Mouse (Mus musculus) urinary bladder, postnatal 14 days (tissue): Measurements from ENCODE around the gene Cmtr1.
A peak's percentile ranks its signal among the peaks of the same experiment; 100 is the strongest.
"Not testable (repeated sequence)": the region's sequence is repeated elsewhere in the genome, so short reads cannot be mapped to it uniquely, and the experiment has no call there.

Source experiments
- DNase-seq: peaks from one replicate; pipeline ENCODE4 v3.0.0; 2021; ENCODE audit warnings: low spot score

Cmtr1 gene

GRCm38 (mm10) chr17:29660076-29660761 lies at the start of gene Cmtr1:
Cmtr1 (plus strand) TSS chr17:29660595.
- DNase-seq = peak; percentile 97

DNA sequence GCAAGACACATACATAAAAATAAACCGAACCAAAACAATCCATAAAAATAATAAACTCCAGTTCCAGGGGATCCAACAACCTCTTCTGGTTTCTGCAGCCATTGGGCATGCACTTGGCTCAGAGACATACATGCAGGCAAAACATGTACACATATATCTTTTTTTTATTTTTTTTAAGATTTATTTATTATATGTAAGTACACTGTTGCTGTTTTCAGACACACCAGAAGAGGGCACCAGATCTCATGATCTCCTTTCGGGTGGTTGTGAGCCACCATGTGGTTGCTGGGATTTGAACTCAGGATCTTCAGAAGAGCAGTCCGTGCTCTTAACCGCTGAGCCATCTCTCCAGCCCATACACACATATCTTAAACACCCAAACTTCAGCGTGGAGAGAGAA lies 46.9 kb upstream of the Cmtr1 start:
- DNase-seq = not testable (repeated sequence)

DNA sequence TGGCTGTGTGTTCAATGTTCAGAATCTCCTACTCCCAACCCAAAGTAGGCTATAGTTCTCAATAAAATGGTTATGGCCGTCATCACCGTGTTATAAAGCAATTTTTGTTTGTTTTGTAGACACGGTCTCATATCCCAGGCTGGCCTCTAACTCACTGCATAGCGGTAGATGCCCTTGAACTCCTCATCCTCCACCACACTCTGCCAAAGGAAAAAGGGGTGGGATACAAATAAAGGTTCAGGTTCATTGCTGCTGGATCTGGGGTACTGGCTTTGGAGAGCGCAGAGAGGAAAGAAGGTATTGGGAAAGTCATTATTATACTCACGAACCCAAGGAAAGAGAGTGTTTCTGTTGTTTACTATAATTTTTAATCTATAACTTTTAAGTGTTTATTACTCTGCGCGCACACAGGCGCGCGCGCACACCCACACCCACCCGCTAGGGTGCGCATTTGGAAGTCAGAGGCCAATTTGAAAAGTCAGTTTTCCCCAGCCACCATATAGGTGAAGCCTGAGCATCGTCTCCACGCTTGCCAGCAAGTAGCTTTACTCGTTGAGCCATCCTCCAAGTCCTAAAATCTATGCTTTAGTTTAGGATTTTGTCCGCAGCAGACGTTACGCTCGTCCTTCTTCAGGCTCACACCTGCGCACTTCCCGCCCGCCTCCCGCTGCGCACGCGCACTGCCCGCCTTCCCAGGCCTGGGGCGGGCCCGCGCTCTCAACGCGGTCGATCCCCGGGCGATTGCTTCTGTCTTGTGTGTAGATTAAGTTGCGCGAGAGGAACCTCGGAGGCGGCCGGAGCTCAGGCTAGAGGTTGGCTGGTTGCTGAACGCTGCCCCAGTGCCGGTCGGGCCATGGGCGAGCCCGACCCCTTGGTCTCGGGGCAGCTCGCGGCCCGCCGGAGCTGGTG lies 46.0 kb upstream of the Cmtr1 start, which contains the start of the genes Rnf8 and Gm28043:
TSS of gene Rnf8 (plus strand) at position 676 of the 909 bp plus-strand sequence.
TSS of gene Gm28043 (plus strand) at position 762 of the 909 bp plus-strand sequence.
- DNase-seq = peak; percentile 95

GRCm38 (mm10) chr17:29615024-29615551 lies 45.3 kb upstream of the Cmtr1 start:
- DNase-seq = no peak

GRCm38 (mm10) chr17:29615616-29616015 lies 44.8 kb upstream of the Cmtr1 start:
- DNase-seq = no peak

DNA sequence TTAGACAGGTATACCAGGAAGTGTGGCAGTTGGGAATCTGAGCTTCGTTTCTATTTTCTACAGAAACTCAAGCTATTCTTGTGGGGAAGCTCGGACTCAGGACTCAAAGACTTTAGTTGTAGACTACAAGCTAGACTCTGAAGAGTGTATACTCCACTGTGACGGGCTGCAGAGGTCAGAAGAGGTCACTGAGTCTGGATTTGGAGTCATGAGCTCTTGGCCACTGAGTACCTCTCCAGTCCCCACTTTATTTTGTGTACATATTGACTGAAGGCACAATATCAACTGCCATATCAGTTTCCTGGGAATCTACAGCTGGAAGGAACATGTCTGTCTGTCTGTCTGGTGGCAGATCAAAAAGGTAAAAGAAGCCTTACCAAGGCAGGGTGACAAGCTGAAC lies 41.2 kb upstream of the Cmtr1 start:
- no peak for DNase-seq

DNA sequence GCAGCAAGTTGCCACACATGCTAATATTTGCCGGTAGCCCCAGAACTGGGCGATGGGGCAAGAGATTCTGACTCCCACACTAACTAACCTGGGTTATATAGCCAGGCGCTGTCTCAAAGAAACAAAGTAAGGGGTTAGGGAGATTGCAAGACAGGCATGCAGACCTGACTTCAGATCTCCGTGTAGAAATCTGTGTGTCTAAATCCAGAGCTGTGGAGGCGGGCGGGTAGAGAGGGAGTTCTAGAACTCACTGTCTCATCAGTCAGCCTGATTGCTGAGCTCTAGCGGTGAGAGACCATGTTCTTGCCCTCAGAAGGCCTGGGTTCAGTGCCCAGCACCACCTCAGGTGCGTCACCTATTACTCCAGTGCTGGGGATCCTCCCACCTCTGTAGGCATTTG lies 36.9 kb upstream of the Cmtr1 start:
- DNase-seq = no peak

DNA sequence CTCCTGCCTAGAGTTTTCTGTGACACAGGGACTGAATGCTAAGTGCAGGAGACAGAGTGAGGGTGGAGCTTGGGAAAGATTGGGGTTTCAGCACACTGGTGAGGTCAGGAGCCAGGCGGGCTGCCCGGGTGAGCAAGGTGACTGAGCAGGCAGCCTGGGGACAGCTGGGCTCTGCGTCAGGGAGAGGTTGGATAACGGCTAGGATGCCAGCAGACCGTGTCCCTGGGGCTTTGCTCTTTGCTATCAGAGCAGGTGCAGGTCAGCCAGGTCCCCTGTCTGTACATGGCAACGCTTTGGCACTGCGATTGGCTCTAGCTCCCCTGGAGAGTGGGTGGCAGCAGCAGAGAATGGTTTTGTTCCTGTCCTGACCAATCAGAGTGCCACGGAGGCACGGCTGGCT lies 33.1 kb upstream of the Cmtr1 start:
- peak; percentile 10 for DNase-seq

DNA sequence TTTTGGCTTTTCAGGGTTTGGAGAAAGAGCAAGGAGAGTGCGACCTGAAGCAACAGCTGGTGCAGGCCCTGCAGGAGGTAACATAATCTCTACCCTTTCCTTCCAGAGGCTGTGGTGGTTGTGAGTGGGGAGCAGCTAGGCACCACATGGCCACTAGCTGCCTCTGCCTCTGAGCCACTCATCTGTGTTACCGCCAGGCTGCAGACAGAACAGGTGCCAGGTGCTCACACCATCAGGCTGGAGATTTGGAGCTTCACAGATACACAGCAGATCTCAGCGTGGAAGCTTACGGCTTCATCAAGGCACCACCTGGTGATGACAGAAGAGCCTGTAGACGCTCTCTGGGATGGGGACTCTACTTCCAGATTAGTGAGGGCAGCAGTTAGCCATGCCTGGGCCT lies 31.4 kb upstream of the Cmtr1 start:
- DNase-seq = no peak

DNA sequence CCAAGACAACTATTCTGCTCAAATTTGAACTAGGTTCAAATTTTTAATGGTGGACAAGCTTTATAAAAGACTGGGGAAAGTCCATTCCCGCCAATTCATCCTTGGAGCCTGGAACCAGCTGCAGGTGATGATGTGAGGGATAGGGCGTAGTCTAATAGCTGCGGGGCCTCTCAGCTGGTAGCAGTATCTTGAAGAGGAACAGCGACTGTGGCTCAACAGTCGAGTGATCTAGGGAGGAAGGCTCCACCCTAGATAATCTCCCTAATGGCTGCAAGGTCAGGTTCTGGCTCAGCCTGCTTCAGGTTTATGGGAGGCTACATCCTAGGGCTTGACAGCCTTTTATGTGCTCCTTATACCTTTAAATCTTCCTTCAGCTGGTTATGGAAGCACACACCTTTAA lies 30.8 kb upstream of the Cmtr1 start:
- DNase-seq = no peak

- DNase-seq = no peak
Measured at GRCm38 (mm10) chr17:29632312-29632711, 28.1 kb upstream of the Cmtr1 start.

DNA sequence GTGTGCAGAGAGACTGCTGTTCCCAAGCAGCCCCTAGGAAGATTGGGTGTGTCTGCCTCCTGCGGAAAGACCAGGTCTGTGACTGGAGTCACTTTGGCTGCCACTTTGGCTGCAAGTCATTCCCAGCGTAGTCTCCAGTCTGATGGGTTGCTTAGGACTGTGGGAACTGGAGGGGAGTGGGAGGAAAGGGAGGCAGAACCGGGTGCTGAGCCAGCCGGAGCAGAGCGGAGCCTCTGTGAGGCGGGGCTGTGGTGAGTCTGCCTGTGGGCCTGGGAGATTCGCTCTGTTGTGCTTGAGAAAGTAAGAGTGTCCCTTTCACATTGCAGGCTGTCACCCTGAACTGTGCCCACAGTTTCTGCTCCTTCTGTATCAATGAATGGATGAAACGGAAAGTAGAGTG lies 24.9 kb upstream of the Cmtr1 start:
- no peak for DNase-seq

DNA sequence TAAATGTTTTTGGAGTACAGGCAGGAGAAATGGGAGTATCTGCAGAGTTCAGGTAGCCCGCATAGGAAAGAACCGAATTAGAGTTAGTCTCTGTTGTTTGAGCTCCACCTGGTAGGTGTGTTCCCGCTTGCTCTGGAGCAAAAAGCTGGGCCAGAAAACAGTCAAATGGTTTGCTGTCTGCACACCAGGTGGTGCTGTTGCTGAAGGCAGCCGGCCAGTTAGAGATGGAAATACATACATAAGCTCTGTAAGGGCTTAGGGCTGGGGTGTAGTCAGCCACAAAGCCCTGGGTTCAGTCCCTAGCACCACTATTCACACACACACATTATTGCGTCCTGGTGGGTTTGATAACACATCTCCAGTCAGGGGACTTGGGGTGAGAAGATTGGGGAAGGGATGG lies 24.3 kb upstream of the Cmtr1 start:
- DNase-seq = peak; percentile 24

DNA sequence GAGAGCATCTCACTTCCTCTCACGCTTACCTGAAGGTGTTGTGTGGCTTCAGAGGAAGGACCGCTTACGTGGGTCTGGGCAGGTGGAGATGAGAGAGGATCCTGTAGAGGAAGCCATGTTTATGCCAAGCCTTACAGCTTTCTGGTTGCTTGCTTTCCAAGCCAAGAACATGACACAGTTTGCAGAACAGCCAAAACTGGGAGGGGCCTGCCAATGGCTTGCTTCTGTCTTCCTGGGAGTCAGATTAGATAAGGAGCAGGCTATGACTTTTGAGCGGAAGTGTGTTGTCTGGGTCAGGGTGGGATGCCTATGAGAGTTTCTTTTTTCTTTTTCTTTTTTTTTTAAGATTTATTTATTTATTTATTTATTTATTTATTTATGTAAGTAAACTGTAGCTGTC lies 23.0 kb upstream of the Cmtr1 start:
- DNase-seq = no peak

- DNase-seq = peak; percentile 20
Measured at GRCm38 (mm10) chr17:29637895-29638294, 22.5 kb upstream of the Cmtr1 start.

- no peak for DNase-seq
Measured at GRCm38 (mm10) chr17:29640971-29641370, 19.4 kb upstream of the Cmtr1 start.

- no peak for DNase-seq
Measured at GRCm38 (mm10) chr17:29642219-29642618, 18.2 kb upstream of the Cmtr1 start.

DNA sequence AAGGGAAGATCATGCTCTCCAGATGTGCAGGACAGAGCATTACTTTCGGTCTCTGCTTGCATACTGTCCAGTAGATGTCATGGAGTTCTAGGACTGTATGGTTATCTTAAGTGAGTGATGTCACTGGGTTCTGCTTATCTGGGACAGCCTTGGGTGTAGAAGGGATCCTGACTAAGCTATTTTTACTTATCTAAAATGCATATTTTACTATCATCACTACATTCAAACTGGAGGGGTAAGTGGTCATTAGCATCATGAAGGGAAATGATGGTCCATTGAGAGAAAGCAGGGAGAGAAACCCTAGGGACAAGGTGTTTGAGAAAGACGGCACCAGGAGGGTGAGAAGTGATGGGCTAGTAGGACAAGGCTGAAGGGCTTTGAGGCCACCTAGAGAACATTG lies 2.1 kb upstream of the Cmtr1 start:
- DNase-seq = no peak

DNA sequence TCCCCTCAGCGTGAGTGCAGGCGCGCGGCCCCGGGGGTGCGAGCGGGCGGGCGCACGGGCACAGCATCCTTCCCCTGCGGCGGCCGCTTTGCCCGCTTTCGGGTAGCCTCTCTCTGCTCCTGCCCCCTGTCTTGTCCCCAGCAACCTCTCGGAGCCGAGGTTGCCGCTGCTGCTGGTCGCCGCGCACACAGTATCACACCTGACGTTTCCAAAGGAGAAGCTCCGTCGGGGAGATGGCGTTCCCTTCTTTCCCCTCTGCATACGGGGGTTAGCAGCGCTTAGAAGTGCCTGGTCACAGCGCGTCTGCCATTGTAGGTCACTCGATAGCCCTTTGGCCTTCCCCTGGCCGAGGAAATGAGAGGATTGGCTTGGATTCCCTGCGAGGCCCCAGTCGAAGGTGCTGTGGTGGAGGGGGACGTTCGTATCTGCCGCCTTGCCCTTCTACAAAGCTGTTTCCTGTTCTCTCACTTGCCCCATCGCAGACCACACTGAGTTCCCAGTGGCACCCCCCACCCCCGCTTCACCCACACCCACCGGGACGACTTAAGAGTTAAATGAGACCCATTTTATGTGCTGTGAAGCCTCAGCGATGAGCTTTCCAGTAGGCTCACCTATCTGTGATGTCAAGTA lies 482 bp downstream of the Cmtr1 start:
- no peak for DNase-seq

DNA sequence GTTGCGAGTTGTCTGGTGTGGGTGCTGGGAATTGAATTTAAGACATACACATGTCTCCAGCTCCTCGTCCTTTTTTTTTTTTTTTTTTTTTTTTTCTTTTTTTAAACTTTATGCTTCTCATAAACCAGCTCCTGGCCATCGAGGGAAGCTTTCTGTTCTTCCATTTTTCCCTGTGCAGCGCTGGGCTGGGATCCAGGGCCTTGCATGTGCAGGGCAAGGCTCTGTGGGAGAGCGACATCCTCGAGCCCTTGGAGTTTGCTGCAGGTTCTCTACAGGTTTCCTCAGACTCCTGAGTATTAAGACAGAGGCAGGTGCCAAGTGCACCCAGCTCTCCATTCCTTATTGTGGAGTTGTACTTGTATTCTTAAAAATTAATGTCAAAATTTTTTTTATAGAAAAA lies 1.8 kb downstream of the Cmtr1 start:
- no peak for DNase-seq

DNA sequence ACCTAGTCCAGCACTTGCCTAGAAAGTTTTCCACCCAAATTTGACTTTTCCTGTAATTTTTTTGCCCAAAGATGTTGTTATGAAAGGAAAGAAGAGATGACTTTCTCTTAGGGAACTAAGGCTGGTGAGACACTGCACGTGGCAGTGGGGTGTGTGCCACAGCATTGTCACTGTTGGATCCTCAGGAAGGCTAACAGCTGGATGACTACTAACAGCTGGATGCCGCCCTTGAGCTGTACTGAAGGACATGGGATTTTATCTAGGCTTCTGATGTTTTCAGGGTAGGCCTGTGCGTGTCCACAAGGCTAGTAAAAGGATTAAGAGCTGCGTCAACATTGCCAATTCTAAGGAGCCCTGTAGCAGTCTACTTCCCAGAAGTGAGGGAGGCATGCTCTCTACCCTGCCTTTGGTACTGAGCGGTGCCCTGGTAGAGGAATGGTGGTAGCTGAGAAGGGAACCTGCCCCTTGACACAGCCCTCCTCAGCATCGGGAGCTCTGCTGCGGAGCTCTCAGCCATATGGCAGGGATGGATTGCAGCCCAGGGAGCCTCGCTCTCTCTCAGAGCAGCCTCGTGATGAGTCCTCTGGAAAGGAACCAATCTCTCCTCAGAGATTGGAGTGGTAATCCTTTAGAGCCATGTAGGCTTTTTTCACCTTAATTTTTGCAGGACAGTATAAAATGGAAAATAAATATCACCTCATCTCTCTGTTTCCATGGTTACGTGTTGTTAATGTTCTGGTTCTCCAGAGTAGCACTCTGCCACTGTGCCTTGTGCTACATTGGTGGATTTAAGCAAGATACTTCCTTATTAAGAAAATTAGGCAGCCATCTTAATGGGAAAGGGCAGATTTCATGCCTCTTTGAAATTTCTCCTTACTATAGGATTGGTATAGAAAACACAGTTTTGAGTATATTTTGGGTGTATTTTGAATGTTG lies 7.9 kb downstream of the Cmtr1 start:
- DNase-seq = no peak
